Mouse (Mus musculus) cortical plate, adult 2 months (tissue): Measurements from ENCODE around the gene Ncbp1. TPM values are rescaled to one million over a fixed set of nuclear protein-coding genes. Genes with fewer than 3 reads are reported as not detected.
A peak's percentile ranks its signal among the peaks of the same experiment; 100 is the strongest.

ENCODE experiments used
- H3K27ac ChIP-seq: fragments of 200-500 bp; 2 replicates; pipeline ENCODE4 v1.5.1; 2012; ENCODE audit warnings: low read length, control low read depth, inconsistent platforms; ENCODE audit not compliant: insufficient read depth
- H3K4me1 ChIP-seq: fragments of 200-500 bp; 2 replicates; pipeline ENCODE4 v1.6.1; 2011; ENCODE audit warnings: low read length; ENCODE audit not compliant: control insufficient read depth, insufficient read depth
- H3K4me3 ChIP-seq: fragments of 200-500 bp; 2 replicates; pipeline ENCODE4 v1.5.1; 2011; ENCODE audit warnings: mild to moderate bottlenecking, low read length, control low read depth; ENCODE audit not compliant: insufficient read depth
- CTCF ChIP-seq: fragments of 200-500 bp; IDR thresholded peaks from 2 replicates; pipeline ENCODE4 v1.5.1; 2011; ENCODE audit warnings: mild to moderate bottlenecking, control low read depth, low read length; ENCODE audit not compliant: insufficient read depth; ENCODE audit errors: extremely low read depth
- POLR2A ChIP-seq: fragments of 200-500 bp; IDR thresholded peaks from 2 replicates; pipeline ENCODE4 v1.6.1; 2011; ENCODE audit warnings: mild to moderate bottlenecking, low read length, control low read depth; ENCODE audit not compliant: insufficient read depth; ENCODE audit errors: extremely low read depth
- polyA plus RNA-seq: library from polyadenylated mRNA; depleted of rRNA; stranded (reverse); fragments of >200 nt; gene quantifications from 2 replicates; pipeline ENCODE4 v1.2.3, GENCODE M21; 2012

The Ncbp1 gene
- polyA plus RNA-seq, 1 experiment: 52.6 TPM

GRCm38 (mm10) chr4:46100539-46100938 lies 37.9 kb upstream of the Ncbp1 start:
- no peak overlapping the region for H3K4me3 ChIP-seq
- TF ChIP-seq POLR2A: no peak
- TF ChIP-seq CTCF: no peak
- no peak overlapping the region for H3K27ac ChIP-seq
- peaks cover 3% of the 10 kb centered on the region; the same call in 1 of the 2 replicates for H3K4me1 ChIP-seq

- no peak overlapping the region for H3K27ac ChIP-seq
Measured at GRCm38 (mm10) chr4:46101211-46101711, 37.2 kb upstream of the Ncbp1 start.

GRCm38 (mm10) chr4:46102078-46102769 lies 36.2 kb upstream of the Ncbp1 start:
- Histone ChIP-seq H3K4me3 (no peak overlapping the region), H3K4me1 (peaks cover 3% of the 10 kb centered on the region; the same call in 1 of the 2 replicates), H3K27ac (no peak overlapping the region)
- TF ChIP-seq POLR2A: no peak
- TF ChIP-seq CTCF: no peak

More at GRCm38 (mm10) chr4:46101211-46101711, 37.2 kb upstream of the Ncbp1 start:
- no peak for TF ChIP-seq CTCF
- TF ChIP-seq POLR2A: no peak
- no peak overlapping the region for H3K4me3 ChIP-seq
- H3K4me1 ChIP-seq: peaks cover 3% of the 10 kb centered on the region; the same call in 1 of the 2 replicates

GRCm38 (mm10) chr4:46110084-46110483 lies 28.3 kb upstream of the Ncbp1 start:
- H3K4me3 ChIP-seq: no peak overlapping the region
- TF ChIP-seq POLR2A: no peak
- TF ChIP-seq CTCF: no peak
- H3K27ac ChIP-seq: no peak overlapping the region
- peaks cover 2% of the 10 kb centered on the region; the same call in 1 of the 2 replicates for H3K4me1 ChIP-seq

- TF ChIP-seq POLR2A: no peak
- no peak for TF ChIP-seq CTCF
- Histone ChIP-seq H3K4me3 (no peak overlapping the region), H3K4me1 (peaks cover 2% of the 10 kb centered on the region; the same call in 1 of the 2 replicates), H3K27ac (no peak overlapping the region)
Measured at GRCm38 (mm10) chr4:46111361-46111760, 27.1 kb upstream of the Ncbp1 start.

GRCm38 (mm10) chr4:46115308-46115707 lies 23.1 kb upstream of the Ncbp1 start:
- no peak for TF ChIP-seq CTCF
- TF ChIP-seq POLR2A: no peak
- Histone ChIP-seq H3K4me1 (peaks cover 2% of the 10 kb centered on the region; the same call in 1 of the 2 replicates), H3K4me3 (no peak overlapping the region), H3K27ac (no peak overlapping the region)

GRCm38 (mm10) chr4:46116544-46117175 lies 21.8 kb upstream of the Ncbp1 start:
- no peaks in the 10 kb centered on the region for H3K4me1 ChIP-seq
- TF ChIP-seq POLR2A: no peak
- TF ChIP-seq CTCF: no peak
- H3K4me3 ChIP-seq: no peak overlapping the region
- H3K27ac ChIP-seq: no peak overlapping the region

GRCm38 (mm10) chr4:46117536-46117935 lies 20.9 kb upstream of the Ncbp1 start:
- TF ChIP-seq CTCF: no peak
- no peak for TF ChIP-seq POLR2A
- no peak overlapping the region for H3K4me3 ChIP-seq
- H3K4me1 ChIP-seq: no peaks in the 10 kb centered on the region
- no peak overlapping the region for H3K27ac ChIP-seq

GRCm38 (mm10) chr4:46119514-46120094 lies 18.8 kb upstream of the Ncbp1 start:
- no peaks in the 10 kb centered on the region for H3K4me1 ChIP-seq
- no peak overlapping the region for H3K27ac ChIP-seq

More at GRCm38 (mm10) chr4:46119514-46120094, 18.8 kb upstream of the Ncbp1 start:
- TF ChIP-seq CTCF: peak; percentile 21
- TF ChIP-seq POLR2A: no peak
- H3K4me3 ChIP-seq: no peak overlapping the region
